Mouse (Mus musculus): ENCODE measurements around the gene Tuba4a.
"Not testable (repeated sequence)": the region's sequence is repeated elsewhere in the genome, so short reads cannot be mapped to it uniquely, and the experiment has no call there.

The Tuba4a gene

DNA sequence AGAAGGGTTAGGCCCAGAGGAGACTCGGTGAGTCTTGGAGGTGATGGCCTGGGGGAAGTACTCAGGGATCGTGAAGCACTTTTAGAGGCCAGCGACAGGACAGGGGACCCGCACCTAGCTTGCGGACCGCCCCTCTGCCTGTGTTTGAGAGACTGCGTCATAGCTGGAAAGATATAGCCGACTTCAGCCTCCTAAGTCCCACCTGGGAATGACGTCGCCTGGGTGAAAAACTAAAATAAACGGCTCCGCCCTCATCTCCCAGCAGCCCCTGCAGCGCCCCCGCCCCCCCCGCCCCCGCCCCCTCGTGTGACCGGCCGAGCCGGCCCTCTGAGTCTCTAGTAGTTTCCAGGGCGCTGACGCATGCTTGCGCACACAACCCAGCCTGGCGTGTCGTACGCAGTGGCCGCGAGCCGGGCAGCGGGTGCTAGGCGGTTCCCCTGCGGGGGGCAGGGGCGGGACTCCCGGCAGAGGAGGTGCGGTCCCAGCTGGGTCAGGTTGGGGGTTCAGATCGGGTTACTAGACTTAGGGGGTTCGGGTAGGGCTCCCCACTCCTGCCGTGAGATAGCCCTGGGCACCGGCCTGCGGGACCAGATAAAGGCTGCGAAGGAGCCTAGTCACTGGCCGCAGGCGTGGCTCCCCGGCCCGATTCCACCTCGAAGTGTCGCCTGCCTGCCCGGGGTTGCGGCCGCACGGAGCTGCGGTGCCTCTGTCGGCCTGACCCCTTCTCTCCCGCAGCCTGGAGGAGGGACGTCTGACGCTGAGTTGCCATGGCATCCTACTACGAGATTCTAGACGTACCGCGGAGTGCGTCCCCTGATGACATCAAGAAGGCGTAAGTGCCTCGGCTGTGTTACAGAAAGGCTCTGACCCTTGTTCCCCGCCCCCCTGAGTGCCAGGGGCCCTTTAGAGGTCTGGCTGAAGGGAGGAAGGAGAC lies 16.7 kb upstream of the Tuba4a start, which contains the start of gene Dnajb2:
Gene Dnajb2, plus strand, starts transcription at position 290 of the 934 bp plus-strand sequence.
- DNase-seq (ENCODE audit: low spot score in 2 of 2): peak in 1 of 2 experiments; percentile 86

DNA sequence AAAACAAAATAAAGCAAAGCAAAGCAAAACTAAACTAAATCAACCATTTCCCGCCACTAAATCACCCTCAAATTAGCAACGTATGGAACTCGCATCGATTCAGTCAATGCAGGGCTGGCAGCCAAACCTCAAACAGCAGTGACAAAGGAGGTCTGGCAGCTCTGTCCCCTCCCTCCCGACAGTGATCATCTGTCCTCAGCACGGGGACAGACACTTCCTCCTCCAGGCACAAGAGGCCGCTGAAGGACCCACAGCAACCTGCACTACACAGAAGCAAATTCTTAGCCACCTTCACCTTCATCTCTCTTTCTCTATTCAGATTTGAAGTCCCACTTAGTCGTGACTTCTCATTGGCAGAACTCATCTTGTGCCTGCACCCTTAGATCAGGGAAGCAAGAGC lies 14.9 kb upstream of the Tuba4a start:
- DNase-seq (ENCODE audit: low spot score in 2 of 2): peak in 1 of 2 experiments; percentile 84

DNA sequence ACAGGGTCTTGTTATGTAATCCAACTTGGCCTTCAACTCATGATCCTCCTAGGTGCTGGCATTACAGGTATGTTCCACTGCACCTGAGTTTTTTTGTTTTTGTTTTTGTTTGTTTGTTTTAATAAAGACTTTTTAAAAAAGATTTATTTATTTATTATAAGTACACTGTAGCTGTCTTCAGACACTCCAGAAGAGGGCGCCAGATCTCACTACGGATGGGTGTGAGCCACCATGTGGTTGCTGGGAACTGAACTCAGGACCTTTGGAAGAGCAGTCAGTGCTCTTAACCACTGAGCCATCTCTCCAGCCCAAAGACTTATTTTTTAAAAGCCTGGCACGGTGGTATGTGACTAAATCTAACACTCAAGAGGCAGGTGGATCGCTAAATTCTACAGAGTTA lies 12.8 kb upstream of the Tuba4a start:
- DNase-seq (ENCODE audit: low spot score in 2 of 2): not testable (repeated sequence)

DNA sequence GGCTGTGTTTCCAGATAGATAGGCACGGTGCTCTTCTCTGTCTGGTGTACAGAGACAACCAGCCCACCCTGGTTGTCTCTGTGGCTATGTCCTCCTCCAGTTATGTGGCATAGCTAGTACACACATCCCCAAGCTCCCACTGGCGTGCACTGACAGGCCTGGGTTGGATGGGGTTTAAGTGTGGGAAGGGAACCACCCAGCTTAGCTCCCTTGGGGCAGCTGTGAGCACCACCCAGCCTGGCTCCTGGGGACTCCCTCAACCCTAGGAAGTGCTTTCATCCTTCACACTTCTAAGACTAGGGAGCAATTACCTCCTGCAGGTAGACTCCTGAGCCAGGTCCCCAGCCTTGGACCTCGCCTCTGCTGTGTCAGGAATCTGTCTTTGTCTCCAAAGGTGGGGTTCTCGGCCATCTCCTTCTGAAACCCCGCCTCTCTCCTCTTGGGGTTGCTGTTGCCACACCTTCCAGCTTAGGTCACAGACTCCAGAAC lies 12.0 kb upstream of the Tuba4a start, which contains the start of gene A630095N17Rik:
Gene A630095N17Rik, minus strand, starts transcription at position 439 of the 489 bp plus-strand sequence.
- no peak for DNase-seq (ENCODE audit: low spot score in 2 of 2)

DNA sequence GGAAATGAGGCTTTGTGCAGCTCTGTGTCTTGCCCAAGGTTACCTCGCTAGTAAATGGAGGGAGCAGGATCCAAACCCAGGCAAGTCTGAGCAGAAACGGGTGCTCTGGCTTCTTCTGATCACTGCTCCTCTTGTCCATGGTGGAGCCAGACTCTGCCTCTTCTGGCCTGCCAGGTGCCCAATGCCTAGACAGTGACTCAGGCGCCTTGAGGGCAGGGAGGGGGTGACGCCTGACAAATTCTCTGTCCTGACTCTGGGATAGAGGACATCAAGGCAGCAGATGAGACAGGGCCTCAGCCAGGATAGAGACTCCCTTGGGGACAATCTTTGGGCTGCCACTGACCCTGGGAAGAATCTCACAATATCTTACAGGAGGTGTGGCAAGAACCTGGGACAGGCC lies 11.6 kb upstream of the Tuba4a start:
- no peak for DNase-seq (ENCODE audit: low spot score in 2 of 2)

DNA sequence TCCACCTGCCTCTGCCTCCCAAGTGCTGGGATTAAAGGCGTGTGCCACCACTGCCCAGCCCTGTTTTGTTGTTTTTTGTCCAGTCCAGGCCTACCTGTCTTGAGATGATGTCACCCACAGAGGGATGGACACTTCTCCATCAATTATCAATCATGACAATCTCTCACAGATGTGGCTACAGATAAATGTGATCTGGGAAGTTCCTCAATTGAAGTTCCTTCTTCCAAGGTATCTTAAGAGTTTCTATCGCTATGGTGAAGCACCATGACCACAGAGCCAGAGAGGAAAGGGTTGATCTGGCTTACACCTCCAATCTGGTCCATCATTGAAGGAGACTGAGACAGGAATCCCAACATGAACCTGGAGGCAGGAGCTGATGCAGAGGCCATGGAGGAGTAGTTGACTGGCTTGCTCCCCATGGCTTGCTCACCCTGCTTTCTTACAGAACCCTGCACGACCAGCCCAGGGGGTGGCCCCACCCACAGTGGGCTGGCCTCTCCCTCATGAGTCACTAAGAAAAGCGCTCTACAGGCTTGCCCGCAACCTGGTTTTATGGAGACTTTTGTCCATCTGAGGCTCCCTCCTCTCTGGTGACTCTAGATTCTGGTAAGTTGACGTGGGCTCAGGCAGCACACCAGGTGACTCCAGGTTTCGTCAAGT lies 10.8 kb upstream of the Tuba4a start:
- DNase-seq (ENCODE audit: low spot score in 2 of 2): no peak

DNA sequence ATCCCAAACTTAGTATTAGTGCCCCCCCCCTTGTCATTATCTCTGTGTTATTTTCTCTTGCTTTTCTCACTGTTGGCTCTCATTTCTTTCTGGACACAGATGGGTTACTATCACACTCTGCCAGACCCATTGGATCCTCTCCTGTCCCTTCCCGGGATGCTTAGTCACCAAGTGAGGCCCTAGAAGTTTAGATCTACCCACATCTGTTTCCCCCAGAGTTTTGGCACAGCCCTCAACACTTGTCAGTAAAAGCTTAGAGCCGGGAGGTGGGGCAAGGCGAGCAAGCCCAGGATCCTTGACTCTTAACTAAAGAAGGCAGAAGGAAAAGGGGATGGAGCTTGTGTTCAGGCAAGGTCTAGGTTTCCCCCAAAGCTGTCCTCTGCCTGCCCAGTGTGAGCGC lies 9.5 kb upstream of the Tuba4a start:
- no peak for DNase-seq (ENCODE audit: low spot score in 2 of 2)

DNA sequence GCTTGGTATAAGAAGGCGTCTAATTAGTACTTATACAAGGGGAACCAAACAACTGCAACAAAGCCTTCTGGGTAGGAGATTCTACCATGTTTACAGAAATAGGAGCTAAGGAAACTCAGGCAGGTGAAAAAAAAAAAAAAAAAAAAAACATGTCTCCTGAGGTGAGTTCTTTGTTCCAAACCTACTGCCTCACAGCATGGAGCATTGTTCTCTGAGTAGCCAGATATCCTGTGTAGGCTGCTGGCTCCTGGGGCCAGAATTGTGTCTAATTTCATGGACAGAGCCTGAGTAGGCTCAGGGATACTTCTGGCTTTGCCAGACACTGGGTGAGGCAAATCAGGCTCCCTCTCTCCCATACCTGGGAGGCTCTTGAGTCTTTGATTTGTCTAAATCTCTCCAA lies 8.0 kb upstream of the Tuba4a start:
- no peak for DNase-seq (ENCODE audit: low spot score in 2 of 2)

DNA sequence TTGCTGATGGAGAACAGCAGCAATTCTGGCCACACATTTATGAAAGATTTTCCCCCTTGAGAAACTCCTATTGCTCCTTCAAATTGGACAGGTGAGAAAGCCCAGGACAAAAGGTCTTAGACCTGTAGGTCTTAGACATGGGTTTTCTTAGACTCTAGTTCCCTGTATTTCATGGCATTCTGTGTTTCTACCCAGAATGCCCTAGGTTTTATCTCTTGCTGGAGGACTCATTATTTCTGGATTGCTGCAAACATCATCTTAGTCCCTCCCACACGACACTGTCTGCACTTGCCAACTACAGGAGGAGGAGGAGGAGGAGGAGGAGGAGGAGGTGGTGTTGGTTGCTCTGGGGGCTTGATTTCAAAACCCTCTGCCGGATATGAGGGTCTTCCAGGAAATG lies 6.5 kb upstream of the Tuba4a start:
- no peak for DNase-seq (ENCODE audit: low spot score in 2 of 2)

DNA sequence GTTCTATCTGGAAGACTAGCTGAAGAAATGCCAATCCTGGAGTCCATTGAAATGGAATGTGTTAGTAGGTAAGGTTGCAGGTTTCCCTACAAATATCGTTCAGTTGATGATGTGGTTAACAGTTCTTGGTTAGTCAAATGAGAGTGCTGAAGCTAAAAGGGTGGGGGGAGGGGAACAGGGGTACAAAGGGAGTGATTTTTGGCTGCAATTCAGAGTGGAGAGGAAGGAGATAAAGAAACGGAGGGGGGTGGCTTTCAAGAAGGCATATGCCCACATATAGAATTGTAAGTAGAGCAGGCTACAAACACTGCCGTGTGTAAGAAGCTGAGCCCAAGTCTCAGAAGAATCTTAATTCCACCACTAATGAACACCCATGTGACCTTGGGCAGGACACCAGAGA lies 5.8 kb upstream of the Tuba4a start:
- no peak for DNase-seq (ENCODE audit: low spot score in 2 of 2)

DNA sequence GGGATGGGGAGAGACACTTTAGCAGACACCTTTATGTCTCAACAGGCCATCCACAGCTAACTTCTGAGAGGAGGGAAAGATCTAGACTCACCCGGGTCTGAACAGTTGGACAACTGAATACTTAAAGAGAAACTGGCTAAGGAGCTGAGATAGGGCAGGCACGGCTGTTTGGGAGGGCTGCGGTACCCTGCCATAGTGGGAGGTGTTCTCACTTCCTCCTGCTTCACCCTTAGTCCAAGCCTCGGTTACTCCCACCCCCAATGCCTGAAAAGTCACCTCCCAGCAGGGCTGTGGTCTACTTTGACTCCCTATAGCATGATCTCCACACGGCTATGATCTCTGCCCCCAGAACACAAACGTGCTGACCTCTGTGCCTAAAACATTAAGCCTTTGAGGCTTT lies 3.9 kb upstream of the Tuba4a start:
- DNase-seq (ENCODE audit: low spot score in 2 of 2): no peak

DNA sequence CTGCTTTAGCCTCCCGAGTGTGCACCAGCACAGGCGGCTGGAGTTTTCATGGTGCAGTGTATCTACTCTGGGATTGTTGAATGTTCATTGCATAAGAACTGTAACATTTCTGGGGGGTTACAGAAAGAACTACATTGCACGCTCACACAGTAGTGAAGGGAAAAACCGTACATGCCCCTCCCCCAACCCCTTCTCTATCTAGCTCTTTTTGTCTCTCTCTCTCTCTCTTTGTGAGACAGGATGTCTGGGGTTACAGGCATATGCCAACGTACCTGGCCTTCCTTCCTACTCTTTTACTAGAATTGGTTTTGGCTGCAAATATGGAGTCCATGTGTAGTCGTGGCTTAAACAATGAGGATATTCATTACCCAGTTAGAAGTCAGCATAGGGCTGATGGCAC lies 3.3 kb upstream of the Tuba4a start:
- no peak for DNase-seq (ENCODE audit: low spot score in 2 of 2)

DNA sequence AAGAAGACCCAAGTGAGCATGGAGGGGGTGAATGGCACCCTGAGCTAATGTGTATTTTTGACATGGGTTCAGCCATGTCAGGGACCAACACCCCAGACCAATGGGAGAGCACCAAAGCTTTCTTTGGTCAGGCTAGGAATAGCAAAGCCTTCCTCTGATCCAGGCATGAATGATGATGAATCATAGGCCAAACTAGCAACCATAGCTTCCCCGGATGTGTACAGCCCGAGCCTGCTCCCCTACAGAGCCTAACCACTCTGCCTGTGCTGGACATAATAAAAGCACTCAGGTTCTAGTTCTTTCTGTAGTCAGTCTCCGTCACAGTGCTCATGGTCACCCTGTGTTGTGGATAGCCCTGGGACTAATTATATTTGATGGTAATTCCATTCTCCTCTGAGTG lies 1.9 kb upstream of the Tuba4a start:
- no peak for DNase-seq (ENCODE audit: low spot score in 2 of 2)

DNA sequence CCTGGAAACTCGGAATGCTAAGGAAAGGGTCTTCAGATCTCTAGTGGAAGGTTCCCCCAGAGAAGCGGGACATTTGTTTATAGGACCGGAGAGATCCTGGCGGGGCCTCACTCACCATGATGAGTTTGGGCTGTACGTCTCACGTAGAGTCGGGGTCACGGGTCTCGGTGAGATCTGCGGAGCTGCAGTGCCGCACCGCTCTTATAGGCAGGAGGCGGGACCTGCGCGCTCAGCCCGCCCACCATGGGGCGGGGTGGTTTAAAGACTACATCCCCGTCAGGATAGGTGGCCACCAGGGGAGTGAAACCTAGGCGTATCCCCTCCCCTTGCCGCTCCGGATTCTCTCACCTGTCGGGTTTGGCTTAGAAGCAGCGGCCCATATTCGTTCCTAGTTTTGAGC lies 587 bp downstream of the Tuba4a start:
- DNase-seq (ENCODE audit: low spot score in 2 of 2): peak; percentile 82 to 94

DNA sequence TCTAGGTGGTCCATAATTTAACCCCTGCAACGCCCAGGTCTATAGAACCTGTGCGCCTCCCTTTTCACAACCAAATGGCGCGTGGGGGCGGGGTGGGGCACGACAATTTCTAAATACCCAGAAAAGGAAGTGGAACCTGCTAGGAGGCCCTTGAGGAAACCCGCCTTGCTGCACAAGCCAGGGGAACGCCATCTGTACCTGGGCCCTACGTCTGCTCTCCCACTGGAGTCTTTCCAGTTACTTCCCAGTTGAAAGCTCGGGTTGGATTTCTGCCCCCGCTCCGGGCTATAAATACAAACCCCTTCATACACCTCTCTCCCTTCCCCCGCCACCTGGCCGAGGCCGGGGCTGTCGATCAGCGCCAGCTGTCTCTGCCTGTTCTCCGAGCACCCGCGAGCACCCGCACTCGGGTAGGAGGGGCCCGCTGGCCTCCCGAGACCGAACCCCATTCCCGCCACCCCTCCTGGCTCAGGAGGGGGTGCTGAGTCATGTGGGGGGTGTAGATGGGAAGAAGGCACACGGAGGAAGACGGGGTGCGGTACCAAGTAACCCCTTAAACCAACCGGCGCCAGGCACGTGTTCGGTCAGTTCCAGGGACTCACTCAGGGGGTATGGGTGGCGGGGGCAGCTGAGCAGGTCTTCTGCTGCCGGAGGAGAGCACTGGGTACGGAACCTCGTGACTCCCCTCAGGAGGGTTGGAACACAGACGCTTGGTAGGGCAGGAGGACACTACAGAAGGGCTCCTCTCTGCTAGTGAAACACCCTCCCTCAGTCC lies 1.3 kb downstream of the Tuba4a start:
- peak; percentile 40 to 85 for DNase-seq (ENCODE audit: low spot score in 2 of 2)

DNA sequence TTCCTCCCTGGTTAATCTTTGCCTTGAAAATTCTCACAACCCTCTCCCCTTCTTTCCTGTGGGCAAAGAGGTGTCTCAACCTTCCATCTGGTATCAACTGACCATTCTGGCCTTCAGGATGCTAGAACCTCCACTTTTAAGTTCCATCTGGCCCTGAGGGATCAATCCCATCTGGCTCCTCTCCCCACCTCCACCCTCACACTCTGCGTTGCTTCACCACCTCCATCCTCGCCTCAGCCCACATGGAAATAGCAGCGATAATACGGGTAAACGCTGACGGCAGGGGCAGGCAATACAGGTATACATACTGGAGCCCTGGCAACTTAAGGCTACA lies 1.8 kb downstream of the Tuba4a start:
- DNase-seq (ENCODE audit: low spot score in 2 of 2): no peak

DNA sequence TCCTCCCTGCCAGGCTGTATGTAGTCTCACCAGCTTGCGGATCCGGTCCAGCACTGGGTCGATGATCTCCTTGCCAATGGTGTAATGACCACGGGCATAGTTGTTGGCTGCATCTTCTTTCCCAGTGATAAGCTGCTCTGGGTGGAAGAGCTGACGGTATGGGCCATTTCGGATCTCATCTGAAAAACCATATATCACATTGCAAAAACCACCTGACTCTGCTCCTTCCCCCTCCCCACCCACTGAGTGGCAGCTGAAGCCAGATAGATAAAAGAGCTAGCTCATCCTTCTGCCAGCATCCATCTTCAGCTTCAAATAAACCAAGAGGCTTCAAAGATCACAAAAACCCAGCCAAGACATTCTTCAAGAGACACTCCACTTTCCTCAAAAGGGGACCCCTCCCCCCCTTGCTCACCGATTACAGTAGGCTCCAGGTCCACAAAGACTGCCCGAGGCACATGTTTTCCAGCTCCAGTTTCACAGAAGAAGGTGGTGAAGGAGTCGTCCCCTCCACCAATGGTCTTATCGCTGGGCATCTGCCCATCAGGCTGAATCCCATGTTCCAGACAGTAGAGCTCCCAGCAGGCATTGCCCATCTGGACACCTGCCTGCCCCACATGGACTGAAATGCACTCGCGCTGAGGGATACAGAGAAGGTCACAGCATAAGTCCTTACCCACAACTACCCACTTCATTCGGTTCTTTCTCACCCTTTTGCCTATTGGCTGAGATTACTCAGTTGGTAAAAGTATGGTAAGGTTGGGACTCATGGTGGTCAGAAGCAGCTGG lies 2.7 kb downstream of the Tuba4a start:
- no peak for DNase-seq (ENCODE audit: low spot score in 2 of 2)

DNA sequence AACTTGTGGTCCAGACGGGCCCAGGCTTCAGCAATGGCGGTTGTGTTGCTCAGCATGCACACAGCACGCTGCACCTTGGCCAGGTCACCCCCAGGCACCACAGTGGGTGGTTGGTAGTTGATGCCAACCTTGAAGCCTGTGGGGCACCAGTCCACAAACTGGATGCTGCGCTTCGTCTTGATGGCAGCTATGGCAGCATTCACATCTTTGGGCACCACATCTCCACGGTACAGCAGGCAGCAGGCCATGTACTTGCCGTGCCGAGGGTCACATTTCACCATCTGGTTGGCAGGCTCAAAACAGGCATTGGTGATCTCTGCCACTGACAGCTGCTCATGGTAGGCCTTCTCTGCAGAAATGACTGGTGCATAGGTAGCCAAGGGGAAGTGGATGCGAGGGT lies 3.9 kb downstream of the Tuba4a start:
- no peak for DNase-seq (ENCODE audit: low spot score in 2 of 2)

DNA sequence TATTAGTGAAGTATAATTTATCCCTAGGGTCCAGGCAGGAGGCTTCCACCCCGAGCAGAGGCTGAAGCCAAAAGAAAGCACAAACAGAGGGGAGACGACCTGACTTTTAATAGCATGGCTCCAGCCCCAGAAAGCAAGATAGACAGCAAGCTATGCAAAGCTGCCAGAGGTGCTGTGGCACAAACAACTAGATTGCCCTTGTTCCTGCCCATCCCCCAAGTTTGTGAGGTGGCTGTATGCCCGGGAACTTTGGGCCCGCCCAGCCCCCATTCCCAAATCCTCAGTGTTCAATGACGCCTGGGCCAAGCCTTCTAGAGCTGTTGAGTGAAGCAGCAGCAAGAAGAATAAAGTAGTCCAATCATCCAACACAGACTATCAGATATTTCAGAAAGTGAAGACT lies 4.8 kb downstream of the Tuba4a start:
- peak in 1 of 2 experiments; percentile 54 for DNase-seq (ENCODE audit: low spot score in 2 of 2)

DNA sequence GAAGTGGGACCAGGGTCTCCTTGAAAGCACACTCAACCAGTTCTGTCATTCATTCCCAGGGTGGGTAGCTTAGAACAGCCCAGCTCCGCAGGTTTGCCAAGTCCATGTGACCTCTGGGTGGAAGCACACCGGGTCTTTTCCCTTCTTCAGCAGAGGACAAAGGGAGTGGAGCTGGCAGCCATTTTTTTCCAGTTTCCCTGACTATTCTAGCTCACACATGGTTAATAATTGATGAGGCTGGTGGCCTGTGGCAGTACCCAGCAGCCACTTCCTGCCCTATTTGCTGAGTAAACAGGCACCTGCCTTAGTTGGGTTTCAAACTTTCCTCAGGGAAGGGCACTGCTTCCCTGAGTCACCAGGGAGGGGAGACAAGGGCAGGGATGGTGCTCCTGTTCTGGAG lies 5.2 kb downstream of the Tuba4a start:
- no peak for DNase-seq (ENCODE audit: low spot score in 2 of 2)

DNA sequence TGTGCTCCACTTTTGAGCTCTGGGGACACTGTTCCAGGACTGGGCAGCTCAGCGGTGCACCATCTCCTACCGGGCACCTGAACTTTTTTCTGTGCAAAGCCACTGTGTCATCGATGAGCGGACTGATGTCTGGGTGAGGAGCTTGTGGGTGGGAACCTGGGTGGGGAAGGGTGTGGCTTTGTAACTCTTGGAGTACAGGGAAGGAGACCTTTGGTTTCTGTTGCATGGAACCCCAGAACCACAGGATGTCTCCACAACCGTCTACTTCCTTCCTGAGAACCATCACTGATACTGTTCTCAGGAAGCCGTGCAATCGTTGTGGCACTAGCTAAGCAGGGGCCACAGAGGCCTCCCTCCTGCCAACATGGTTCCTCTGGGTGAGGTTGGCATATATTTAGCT lies 6.6 kb downstream of the Tuba4a start:
- no peak for DNase-seq (ENCODE audit: low spot score in 2 of 2)

All from left cerebral cortex, adult 9 months (tissue).